Mouse (Mus musculus) small intestine, adult 2 months (tissue): ENCODE results near the gene Nlrp6.

Experiments
- CTCF ChIP-seq: fragments of 200-500 bp; IDR thresholded peaks from 2 replicates; pipeline ENCODE4 v1.5.1; 2012; ENCODE audit warnings: low read depth, mild to moderate bottlenecking, control low read depth, inconsistent platforms, low read length, moderate library complexity, mixed read lengths; ENCODE audit not compliant: insufficient replicate concordance, insufficient read length; ENCODE audit errors: extremely low read depth
- POLR2A ChIP-seq: fragments of 200-500 bp; IDR thresholded peaks from 2 replicates; pipeline ENCODE4 v1.6.1; 2012; ENCODE audit warnings: low read depth, mild to moderate bottlenecking, control low read depth, inconsistent platforms, low read length, moderate library complexity

GRCm38 (mm10) chr7:140905642-140906081 is 15.0 kb upstream of the Nlrp6 start:
- TF ChIP-seq CTCF = no peak
- TF ChIP-seq POLR2A = no peak
